8 mouse cellular contexts compared by ENCODE assay signal in the genomic region with DNA sequence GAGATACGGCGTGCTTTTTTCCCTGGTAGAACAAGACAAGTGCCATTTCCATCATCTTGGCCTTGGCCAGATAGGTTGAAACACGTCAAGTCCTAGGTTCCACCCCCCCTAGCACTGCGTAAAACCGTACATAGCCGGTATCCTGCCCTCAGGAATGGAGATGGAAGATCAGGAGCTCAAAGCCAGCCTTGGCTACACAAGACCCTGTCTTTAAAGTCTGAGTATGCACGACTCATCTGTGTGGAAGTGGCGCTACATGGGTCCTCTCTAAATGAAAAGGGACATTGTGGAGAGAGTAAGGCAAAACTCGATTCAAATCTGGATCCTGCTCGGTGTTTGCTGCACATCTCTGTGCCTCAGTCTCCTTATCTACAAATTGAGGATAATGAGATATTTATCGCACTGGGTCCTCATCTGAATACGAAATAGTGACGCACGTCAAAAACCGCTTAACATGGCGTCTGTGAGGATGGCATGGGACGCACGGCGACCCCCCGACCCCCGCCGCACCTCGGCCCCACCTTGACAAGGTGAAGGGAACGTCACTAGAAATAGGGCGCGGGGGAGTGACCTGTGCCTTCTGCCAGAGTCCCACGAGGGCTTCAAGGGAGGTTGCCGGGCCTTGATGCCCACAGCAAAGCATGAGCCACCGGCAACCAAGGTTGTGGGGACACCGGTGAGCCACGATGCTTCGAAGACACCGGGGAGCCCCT. TPM values are rescaled to one million over a fixed set of nuclear protein-coding genes. Genes with fewer than 3 reads are reported as not detected.
DNase-seq lines count a peak whose midpoint lies in the region; ATAC-seq and TF ChIP-seq lines count a peak whose summit lies in the region.

No protein-coding gene starts in this region.

- H3K4me2 ChIP-seq in hindbrain, embryonic 11.5 days (replicated peaks; ENCODE audit: low read depth, low read length), result peak overlapping the region; percentile 77

- H3K27me3 ChIP-seq in embryonic facial prominence, embryonic 10.5 days (replicated peaks; ENCODE audit: low read depth, poor library complexity, severe bottlenecking), result no peaks in the 10 kb centered on the region
- H3K27me3 ChIP-seq in hindbrain, embryonic 11.5 days (ENCODE audit: control insufficient read depth, insufficient read depth, low read length), result no peaks in the 10 kb centered on the region
- no peaks in the 10 kb centered on the region for H3K27me3 ChIP-seq in midbrain, embryonic 10.5 days (ENCODE audit: low read depth, poor library complexity, severe bottlenecking)

- 7% methylated on average over 33 of the region's 33 CpGs for WGBS in lung, adult 2 months
- WGBS in embryonic facial prominence, embryonic 10.5 days, result 9% methylated on average over 33 of the region's 33 CpGs
- 12% methylated on average over 33 of the region's 33 CpGs for WGBS in hindbrain, embryonic 11.5 days
- 10% methylated on average over 33 of the region's 33 CpGs for WGBS in midbrain, embryonic 10.5 days

- no peak for TF ChIP-seq POLR2A in lung, adult 2 months (IDR thresholded peaks at IDR 0.05; ENCODE audit: borderline replicate concordance, extremely low read depth, low read depth, low read length)

- no peak for DNase-seq in lung, adult 2 months
- DNase-seq in lung, postnatal 4 days, result no peak
- no peak for DNase-seq in embryonic facial prominence, embryonic 10.5 days (ENCODE audit: low spot score)
- no peak for DNase-seq in hindbrain, embryonic 11.5 days (ENCODE audit: low spot score)
- DNase-seq in midbrain, embryonic 10.5 days (ENCODE audit: low spot score), result no peak
- no peak for DNase-seq in adrenal gland, postnatal 10 days
- no peak for DNase-seq in spleen, adult 18-20 months
- DNase-seq in frontal cortex, postnatal 36 days (ENCODE audit: low spot score in 2 of 2), result no peak

- no peaks in the 10 kb centered on the region for H3K9me3 ChIP-seq in embryonic facial prominence, embryonic 10.5 days
- no peaks in the 10 kb centered on the region for H3K9me3 ChIP-seq in hindbrain, embryonic 11.5 days (ENCODE audit: control insufficient read depth, low read length)
- no peaks in the 10 kb centered on the region for H3K9me3 ChIP-seq in midbrain, embryonic 10.5 days (replicated peaks)

- peaks cover 16% of the 10 kb centered on the region for H3K4me1 ChIP-seq in lung, adult 2 months (ENCODE audit: control insufficient read depth, insufficient read depth, low read length)
- peaks cover 26% of the 10 kb centered on the region for H3K4me1 ChIP-seq in embryonic facial prominence, embryonic 10.5 days
- H3K4me1 ChIP-seq in hindbrain, embryonic 11.5 days (replicated peaks; ENCODE audit: control insufficient read depth, insufficient read depth, low read length), result no peaks in the 10 kb centered on the region
- H3K4me1 ChIP-seq in midbrain, embryonic 10.5 days, result peaks cover 33% of the 10 kb centered on the region

- TF ChIP-seq CTCF in lung, adult 2 months (IDR thresholded peaks at IDR 0.05; ENCODE audit: insufficient read depth, low read length), result no peak

- peak overlapping the region; percentile 87 for H3K27ac ChIP-seq in embryonic facial prominence, embryonic 10.5 days (replicated peaks)
- no peak overlapping the region for H3K27ac ChIP-seq in hindbrain, embryonic 11.5 days (ENCODE audit: low read depth, low read length)
- peak overlapping the region; percentile 88 for H3K27ac ChIP-seq in midbrain, embryonic 10.5 days (replicated peaks)

- peaks cover 26% of the 10 kb centered on the region for H3K36me3 ChIP-seq in embryonic facial prominence, embryonic 10.5 days (replicated peaks)
- no peaks in the 10 kb centered on the region for H3K36me3 ChIP-seq in hindbrain, embryonic 11.5 days (ENCODE audit: control insufficient read depth, insufficient read depth, low read length)
- H3K36me3 ChIP-seq in midbrain, embryonic 10.5 days, result peaks cover 27% of the 10 kb centered on the region

- H3K4me3 ChIP-seq in lung, adult 2 months (replicated peaks; ENCODE audit: extremely low read depth, low read depth, low read length), result peak overlapping the region; percentile 94
- H3K4me3 ChIP-seq in embryonic facial prominence, embryonic 10.5 days, result peak overlapping the region; percentile 97
- peak overlapping the region; percentile 95 for H3K4me3 ChIP-seq in hindbrain, embryonic 11.5 days (ENCODE audit: low read depth, low read length)
- peak overlapping the region; percentile 97 for H3K4me3 ChIP-seq in midbrain, embryonic 10.5 days

- H3K9ac ChIP-seq in hindbrain, embryonic 11.5 days (ENCODE audit: low read depth, low read length), result peak overlapping the region; percentile 83

- ATAC-seq in hindbrain, embryonic 11.5 days (ENCODE audit: low FRiP score), result no peak; the same call in 1 of the 2 replicates

RNA-seq across cellular contexts. Expression of a gene that starts 0.5 kb away (rescaled TPM):
- polyA plus RNA-seq in lung, adult 2 months (2012; rRNA removed), result 33.4 and 35.6 TPM in 2 replicates
- polyA plus RNA-seq in embryonic facial prominence, embryonic 10.5 days (2016; fragmentation: Nextera tagmentation; extraction: Ambion mirVana), result 97.1 and 106 TPM in 2 replicates
- polyA plus RNA-seq in hindbrain, embryonic 11.5 days (2014; fragmentation: Nextera tagmentation; extraction: Ambion mirVana), result 106 and 109 TPM in 2 replicates
- polyA plus RNA-seq in midbrain, embryonic 10.5 days (2016; fragmentation: Nextera tagmentation; extraction: Ambion mirVana), result 100 and 101 TPM in 2 replicates
- 10 to 100 TPM; 94.4 to 99.7 TPM for total RNA-seq in adrenal gland, postnatal 10 days (2021)

RNA-seq across cellular contexts. Expression of a gene that starts 8.8 kb away (rescaled TPM):
- polyA plus RNA-seq in lung, adult 2 months (2012; rRNA removed), result 339 and 380 TPM in 2 replicates
- polyA plus RNA-seq in embryonic facial prominence, embryonic 10.5 days (2016; fragmentation: Nextera tagmentation; extraction: Ambion mirVana), result 1.2 and 1.7 TPM in 2 replicates
- 3.1 and 4.3 TPM in 2 replicates for polyA plus RNA-seq in hindbrain, embryonic 11.5 days (2014; fragmentation: Nextera tagmentation; extraction: Ambion mirVana)
- 0.75 and 1.4 TPM in 2 replicates for polyA plus RNA-seq in midbrain, embryonic 10.5 days (2016; fragmentation: Nextera tagmentation; extraction: Ambion mirVana)
- 1,000 to 10,000 TPM; 1,092 to 1,163 TPM for total RNA-seq in adrenal gland, postnatal 10 days (2021)

RNA-seq across cellular contexts. Expression of a gene that starts 17.6 kb away (rescaled TPM):
- polyA plus RNA-seq in lung, adult 2 months (2012; rRNA removed), result 0.96 and 1.2 TPM in 2 replicates
- polyA plus RNA-seq in embryonic facial prominence, embryonic 10.5 days (2016; fragmentation: Nextera tagmentation; extraction: Ambion mirVana), result 0.35 and 0.60 TPM in 2 replicates
- polyA plus RNA-seq in hindbrain, embryonic 11.5 days (2014; fragmentation: Nextera tagmentation; extraction: Ambion mirVana), result 0.97 and 1.1 TPM in 2 replicates
- 0.47 and 0.89 TPM in 2 replicates for polyA plus RNA-seq in midbrain, embryonic 10.5 days (2016; fragmentation: Nextera tagmentation; extraction: Ambion mirVana)
- total RNA-seq in adrenal gland, postnatal 10 days (2021), result 1 to 10 TPM in 1 of 2 experiments, under 1 TPM in 1; 0.99 to 1.3 TPM

RNA-seq across cellular contexts. Expression of a gene that starts 18.3 kb away (rescaled TPM):
- polyA plus RNA-seq in lung, adult 2 months (2012; rRNA removed), result 319 and 789 TPM in 2 replicates
- 0.38 and 0.86 TPM in 2 replicates for polyA plus RNA-seq in embryonic facial prominence, embryonic 10.5 days (2016; fragmentation: Nextera tagmentation; extraction: Ambion mirVana)
- polyA plus RNA-seq in hindbrain, embryonic 11.5 days (2014; fragmentation: Nextera tagmentation; extraction: Ambion mirVana), result 0.99 and 1.7 TPM in 2 replicates
- 0.48 and 1.4 TPM in 2 replicates for polyA plus RNA-seq in midbrain, embryonic 10.5 days (2016; fragmentation: Nextera tagmentation; extraction: Ambion mirVana)
- total RNA-seq in adrenal gland, postnatal 10 days (2021), result 10 to 100 TPM; 15.6 to 16.8 TPM

RNA-seq across cellular contexts. Expression of a gene that starts 31.9 kb away (rescaled TPM):
- 0.11 and 0.34 TPM in 2 replicates for polyA plus RNA-seq in lung, adult 2 months (2012; rRNA removed)
- not detected in 2 replicates for polyA plus RNA-seq in embryonic facial prominence, embryonic 10.5 days (2016; fragmentation: Nextera tagmentation; extraction: Ambion mirVana)
- polyA plus RNA-seq in hindbrain, embryonic 11.5 days (2014; fragmentation: Nextera tagmentation; extraction: Ambion mirVana), result not detected in 2 replicates
- not detected in 2 replicates for polyA plus RNA-seq in midbrain, embryonic 10.5 days (2016; fragmentation: Nextera tagmentation; extraction: Ambion mirVana)
- not detected for total RNA-seq in adrenal gland, postnatal 10 days (2021)

Comparison
In these comparisons a context has a peak if more than half of its experiments do, and no peak if none do; other contexts are left out.
1. RNA of a gene that starts 8.8 kb away (polyA plus RNA-seq): 339 to 380 TPM in lung, adult 2 months; 3.1 to 4.3 TPM in hindbrain, embryonic 11.5 days, 1.2 to 1.7 TPM in embryonic facial prominence, embryonic 10.5 days and 0.75 to 1.4 TPM in midbrain, embryonic 10.5 days; every median in the first group is over 10 times any median in the second.
2. Peak in every context shown above with its lines, with median percentiles within 50 percentile points of each other: H3K4me3 ChIP-seq.